Mouse (Mus musculus) ES-E14 (cell line): Measurements from ENCODE around the gene Hist1h1t. TPM values are rescaled to one million over a fixed set of nuclear protein-coding genes. Genes with fewer than 3 reads are reported as not detected.
"Not testable (repeated sequence)": the region's sequence is repeated elsewhere in the genome, so short reads cannot be mapped to it uniquely, and the experiment has no call there.

Experiments
- DNase-seq: peaks from one replicate; pipeline ENCODE4 v3.0.0-alpha.2; 2013; ENCODE audit warnings: low read depth, low spot score
- H3K27ac ChIP-seq: 2 replicates; pipeline ENCODE4 v1.5.1; 2012; ENCODE audit warnings: low read depth, mild to moderate bottlenecking, low read length, moderate library complexity, mixed read lengths; ENCODE audit not compliant: poor library complexity, insufficient read depth, severe bottlenecking
- H3K36me3 ChIP-seq: 2 replicates; pipeline ENCODE4 v1.6.1; 2012; ENCODE audit warnings: mild to moderate bottlenecking, low read length, moderate library complexity, mixed read lengths; ENCODE audit not compliant: control insufficient read depth, poor library complexity, insufficient read depth, severe bottlenecking
- H3K4me1 ChIP-seq, 2 experiments: fragments of 150-350 bp in 1 of 2; sonication (generic) in 1 of 2; 2 replicates each; pipeline ENCODE4 v1.6.1; 2012; ENCODE audit warnings: low read length in 2 of 2, mild to moderate bottlenecking in 1 of 2, mixed read lengths in 1 of 2; ENCODE audit not compliant: control insufficient read depth in 2 of 2, insufficient read depth in 2 of 2, poor library complexity in 1 of 2
- H3K4me3 ChIP-seq, 2 experiments: fragments of 150-350 bp in 1 of 2; sonication (generic) in 1 of 2; 2 replicates each; pipeline ENCODE4 v1.5.1; 2012; ENCODE audit warnings: low read length in 2 of 2, low read depth in 1 of 2, mild to moderate bottlenecking in 1 of 2, mixed read lengths in 1 of 2; ENCODE audit not compliant: insufficient read depth in 1 of 2, poor library complexity in 1 of 2, severe bottlenecking in 1 of 2
- H3K9ac ChIP-seq: 2 replicates; pipeline ENCODE4 v1.6.1; 2012; ENCODE audit warnings: low read depth, mild to moderate bottlenecking, low read length, mixed read lengths; ENCODE audit not compliant: poor library complexity, insufficient read depth, severe bottlenecking
- H3K9me3 ChIP-seq: fragments of 150-350 bp; sonication (generic); 2 replicates; pipeline ENCODE4 v1.6.1; 2012; ENCODE audit warnings: low read depth, mild to moderate bottlenecking, low read length; ENCODE audit not compliant: control insufficient read depth, insufficient read depth
- CHD2 ChIP-seq: IDR thresholded peaks from 2 replicates; pipeline ENCODE4 v1.6.1; 2014; ENCODE audit warnings: mild to moderate bottlenecking, low read depth, low read length, inconsistent platforms
- HCFC1 ChIP-seq: IDR thresholded peaks from 2 replicates; pipeline ENCODE4 v1.6.1; 2012; ENCODE audit warnings: low read length, inconsistent platforms, borderline replicate concordance; ENCODE audit not compliant: insufficient read depth
- MAFK ChIP-seq: IDR thresholded peaks from 2 replicates; pipeline ENCODE4 v1.6.1; 2014; ENCODE audit warnings: mild to moderate bottlenecking, low read depth, low read length, inconsistent platforms; ENCODE audit not compliant: insufficient read depth
- ZC3H11A ChIP-seq: IDR thresholded peaks from 2 replicates; pipeline ENCODE4 v1.6.1; 2012; ENCODE audit warnings: low read depth, mild to moderate bottlenecking, inconsistent platforms, low read length, borderline replicate concordance
- ZNF384 ChIP-seq: IDR thresholded peaks from 2 replicates; pipeline ENCODE4 v1.6.1; 2012; ENCODE audit warnings: low read depth, low read length, inconsistent platforms
- in situ Hi-C, 2 experiments: fragments of 600-800 bp; cut with MboI; formaldehyde crosslinking; loops; one replicate each; pipeline ENCODE4 v1.15.1; 2025; ENCODE audit warnings: low sequenced_read_pairs in 2 of 2, inconsistent platforms in 1 of 2; ENCODE audit not compliant: unreplicated experiment in 2 of 2
- total RNA-seq: library from RNA; depleted of rRNA; stranded (reverse); fragments of 300-350 nt; gene quantifications from 2 replicates; pipeline ENCODE4 v1.2.3, GENCODE M21; 2012

Gene Hist1h1t
- total RNA-seq, 1 experiment = 13.3 TPM

- in situ Hi-C loops = loop anchor here in 1 of 2 experiments (25.0 kb wide), 1 partner anchor 1662 kb away; the partner anchor contains the start of genes Hist1h2ag, Hist1h2ah, Hist1h2bj and Hist1h2bk
- TF ChIP-seq ZC3H11A (no peak), CHD2 (no peak), MAFK (no peak), HCFC1 (no peak)
- Histone ChIP-seq H3K36me3 (no peaks in the 10 kb centered on the region), H3K9me3 (no peaks in the 10 kb centered on the region), H3K9ac (no peak overlapping the region), H3K4me3 (no peak overlapping the region), H3K4me1 (peaks cover 0 to 6% of the 10 kb centered on the region in 2 experiments; a peak in 1 of 4 replicates), H3K27ac (no peak overlapping the region)
- DNase-seq = no peak
Observed at GRCm38 (mm10) chr13:23699767-23700166, 4.2 kb downstream of the Hist1h1t start.

- no peak overlapping the region for H3K9ac ChIP-seq
- peak; percentile 74 for DNase-seq
- no peak overlapping the region for H3K4me3 ChIP-seq
- no peak overlapping the region for H3K27ac ChIP-seq
- H3K4me1 ChIP-seq = 0 out of 4 replicates have a peak, but pooled peaks cover 0 to 2% of the 10 kb centered on the region in 2 experiments
- no peaks in the 10 kb centered on the region for H3K36me3 ChIP-seq
- H3K9me3 ChIP-seq = no peaks in the 10 kb centered on the region
- in situ Hi-C loops = no loop called here
- TF ChIP-seq MAFK = no peak
- TF ChIP-seq CHD2 = no peak
- TF ChIP-seq HCFC1 = no peak
- no peak for TF ChIP-seq ZNF384
- peak; percentile 77 for TF ChIP-seq ZC3H11A
Observed at GRCm38 (mm10) chr13:23700786-23701520, 5.3 kb downstream of the Hist1h1t start.

- Histone ChIP-seq H3K9ac (no peak overlapping the region), H3K36me3 (no peaks in the 10 kb centered on the region), H3K9me3 (no peaks in the 10 kb centered on the region), H3K4me3 (no peak overlapping the region), H3K27ac (no peak overlapping the region), H3K4me1 (no peaks in the 10 kb centered on the region)
- TF ChIP-seq MAFK = no peak
- DNase-seq = no peak
- in situ Hi-C loops = no loop called here
Observed at GRCm38 (mm10) chr13:23702220-23702619, 6.6 kb downstream of the Hist1h1t start.

- H3K27ac ChIP-seq, H3K4me1 ChIP-seq, H3K9me3 ChIP-seq, in situ Hi-C loops, DNase-seq, H3K36me3 ChIP-seq, H3K4me3 ChIP-seq, H3K9ac ChIP-seq: not testable (repeated sequence)
Observed at GRCm38 (mm10) chr13:23702801-23703200, 7.2 kb downstream of the Hist1h1t start.

- Histone ChIP-seq H3K4me3 (no peak overlapping the region), H3K9me3 (no peaks in the 10 kb centered on the region), H3K9ac (no peak overlapping the region), H3K36me3 (no peaks in the 10 kb centered on the region), H3K27ac (no peak overlapping the region), H3K4me1 (peaks cover 4 to 5% of the 10 kb centered on the region in 2 experiments; a peak in 2 of 4 replicates)
- in situ Hi-C loops = no loop called here
- TF ChIP-seq ZNF384 = no peak
- TF ChIP-seq ZC3H11A = no peak
- TF ChIP-seq CHD2 = no peak
- TF ChIP-seq MAFK = no peak
- TF ChIP-seq HCFC1 = no peak
- DNase-seq = no peak
Observed at GRCm38 (mm10) chr13:23705751-23706356, 10.2 kb downstream of the Hist1h1t start.
